Mouse (Mus musculus) cerebellum, postnatal 10 days (tissue): Measurements from ENCODE around the gene Gm28035.
A peak's percentile ranks its signal among the peaks of the same experiment; 100 is the strongest.

Source experiments
- DNase-seq, 2 experiments: peaks; one replicate each; pipeline ENCODE4 v3.0.0; 2021; ENCODE audit warnings: mixed read lengths in 2 of 2

Gm28035 gene

DNA sequence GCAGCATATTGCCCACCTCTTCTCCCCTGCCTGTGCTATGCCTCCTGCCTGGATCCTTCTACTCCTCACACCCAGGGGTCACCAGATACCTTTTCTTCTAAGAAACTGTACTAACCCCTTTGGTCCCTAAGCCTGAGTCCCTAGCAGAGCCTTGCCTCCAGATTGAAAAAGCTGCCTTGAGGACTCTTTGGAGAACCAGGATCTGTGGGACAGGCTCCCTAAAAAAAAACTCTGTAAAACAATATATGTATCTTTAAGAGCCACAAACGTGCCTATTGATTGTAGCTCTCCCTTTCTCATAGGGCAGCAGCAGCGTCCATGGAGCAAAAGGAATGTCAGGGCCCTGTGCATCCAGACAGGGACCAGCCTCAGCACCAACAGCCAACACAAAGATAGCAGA is at the start of gene Gm28035:
TSS of gene Gm28035 (plus strand) at position 301 of the 400 bp plus-strand sequence.
- DNase-seq, result no peak

DNA sequence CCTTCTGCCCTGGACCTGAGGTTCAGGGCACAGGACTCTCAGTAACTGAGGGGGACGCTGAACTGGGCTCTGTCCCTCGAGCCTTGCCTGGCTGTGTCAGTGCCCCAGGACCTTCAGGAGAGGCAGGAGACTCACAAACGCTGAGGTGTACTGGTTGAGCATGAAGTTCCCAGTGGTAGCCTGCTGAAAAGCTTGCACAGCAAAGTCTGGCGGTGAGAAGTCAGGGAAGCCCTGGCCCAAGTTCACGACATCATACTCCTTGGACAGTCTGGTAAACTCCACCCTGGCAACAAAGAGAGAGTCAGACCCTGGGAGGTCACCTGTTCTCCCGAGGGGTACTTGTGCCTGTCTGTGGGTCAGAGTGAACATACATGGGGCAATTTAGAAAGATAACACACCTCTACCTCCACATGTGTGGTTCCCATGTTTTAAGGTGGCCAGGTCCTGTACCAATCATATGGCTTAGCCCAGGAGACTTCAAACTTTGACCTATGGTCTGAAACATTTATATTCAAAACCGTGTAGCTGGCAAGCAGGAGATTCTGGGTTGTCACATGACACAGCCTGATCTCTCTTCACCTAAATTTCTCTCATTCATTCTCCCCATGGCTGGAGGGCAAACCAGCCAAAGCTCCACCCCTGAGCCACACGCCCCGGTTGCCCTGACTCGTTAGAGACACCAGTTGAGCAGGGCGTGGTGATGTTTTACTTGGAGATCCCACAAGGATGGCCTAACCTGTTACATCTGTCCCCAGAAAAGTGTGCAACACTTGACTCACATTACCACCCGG is 48.4 kb upstream of the Gm28035 start:
- DNase-seq, result no peak

DNA sequence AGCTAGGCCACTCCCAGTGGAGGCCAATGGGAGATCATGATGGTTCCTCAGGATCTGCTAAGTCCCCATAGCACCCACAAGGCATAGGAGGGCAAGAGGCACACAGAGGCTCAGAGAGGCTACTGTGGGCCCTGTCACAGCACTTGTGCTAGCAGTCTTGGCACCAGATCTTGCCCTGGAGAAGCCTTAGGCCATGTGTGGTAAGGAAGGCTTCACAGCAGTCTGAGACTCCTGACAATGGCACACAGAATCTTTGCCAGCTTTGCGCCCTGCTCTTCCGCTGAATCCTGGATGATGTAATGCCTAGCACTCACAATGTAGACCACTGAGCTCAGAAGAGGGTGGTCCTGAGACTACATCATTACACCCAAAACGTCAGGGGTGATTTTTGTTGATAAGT is 45.7 kb upstream of the Gm28035 start:
- DNase-seq, result no peak

DNA sequence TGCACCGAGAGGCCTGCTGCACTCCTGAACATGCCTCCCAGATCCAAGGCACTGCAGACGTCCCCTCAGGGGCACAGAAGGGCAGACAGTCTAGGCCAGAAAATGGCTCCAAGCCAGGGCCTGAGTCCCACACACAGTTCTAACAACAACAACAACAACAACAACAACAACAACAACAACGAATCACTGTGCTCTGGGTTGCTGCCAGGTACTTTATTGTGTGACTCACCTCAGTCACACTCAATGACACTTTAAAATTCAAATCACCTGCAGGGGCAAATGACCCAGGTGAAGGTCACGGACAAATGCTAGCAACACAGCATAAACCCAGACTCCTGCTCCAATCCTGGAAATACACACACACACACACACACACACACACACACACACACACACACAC is 42.3 kb upstream of the Gm28035 start:
- DNase-seq, result no peak

DNA sequence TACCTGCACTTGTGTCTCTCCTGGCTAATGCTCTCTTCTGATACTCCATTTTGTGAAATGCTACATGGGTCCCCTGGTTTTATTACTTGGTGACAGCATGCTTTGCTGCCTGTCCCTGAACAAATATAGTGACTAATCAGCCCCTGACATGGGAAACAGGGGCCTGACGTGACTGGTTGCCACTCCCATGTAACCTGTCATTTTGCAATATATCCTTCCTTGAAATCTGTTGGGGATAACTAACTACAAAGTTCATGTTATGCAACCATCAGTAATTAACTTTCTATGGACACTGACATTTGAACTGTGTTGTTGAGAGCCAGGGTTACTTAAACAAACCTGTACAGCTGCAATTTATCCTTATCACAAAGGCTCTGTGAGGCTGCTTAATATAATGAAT is 40.4 kb upstream of the Gm28035 start:
- no peak for DNase-seq

DNA sequence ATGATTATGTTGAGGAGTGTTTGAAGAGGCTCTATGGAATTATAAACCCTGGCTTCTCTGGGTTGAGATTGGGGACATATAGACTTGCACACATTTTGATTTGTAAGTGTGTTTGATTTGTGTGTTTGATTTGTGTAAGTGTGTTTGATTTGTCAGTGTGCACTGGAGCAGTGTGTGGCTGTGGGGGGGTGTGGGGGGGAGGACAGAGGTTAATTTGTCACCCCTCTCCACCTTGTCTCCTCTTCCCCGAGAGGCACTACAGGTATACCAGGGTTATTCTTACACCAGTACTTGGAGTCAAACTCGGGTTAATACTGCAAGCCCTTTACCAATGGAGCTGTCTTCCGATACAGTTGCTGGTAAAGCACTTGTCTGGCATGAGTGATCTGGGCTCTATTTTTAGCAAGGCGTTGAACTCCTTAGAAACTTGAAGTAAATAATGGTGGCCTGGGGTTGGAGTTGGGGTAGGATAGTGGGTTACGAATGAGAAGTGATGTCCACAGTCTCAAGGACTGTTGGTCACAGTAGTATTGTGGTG is 39.9 kb upstream of the Gm28035 start:
- DNase-seq, result no peak

DNA sequence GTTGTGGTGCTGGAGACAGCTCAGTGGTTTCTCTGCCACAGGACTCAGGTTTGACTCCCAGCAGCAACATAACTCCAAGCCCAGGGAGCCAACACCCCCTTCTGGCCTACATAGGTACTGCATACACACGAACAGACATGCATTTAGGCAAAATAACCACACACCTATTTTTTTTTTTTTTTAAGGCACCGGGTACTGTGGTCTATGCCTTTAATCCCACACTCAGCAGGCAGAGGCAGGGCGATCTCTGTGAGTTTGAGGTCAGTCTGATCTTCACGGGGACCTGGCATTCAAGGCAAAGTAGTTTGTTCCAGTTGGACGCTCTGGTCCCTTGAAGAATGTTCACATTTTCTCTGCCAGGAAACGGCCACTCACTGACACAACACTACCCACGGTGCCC is 36.9 kb upstream of the Gm28035 start:
- DNase-seq, result peak; percentile 36 to 60

- DNase-seq, result peak in 1 of 2 experiments; percentile 38
Observed at GRCm38 (mm10) chr2:30205255-30205628, 35.1 kb upstream of the Gm28035 start.

DNA sequence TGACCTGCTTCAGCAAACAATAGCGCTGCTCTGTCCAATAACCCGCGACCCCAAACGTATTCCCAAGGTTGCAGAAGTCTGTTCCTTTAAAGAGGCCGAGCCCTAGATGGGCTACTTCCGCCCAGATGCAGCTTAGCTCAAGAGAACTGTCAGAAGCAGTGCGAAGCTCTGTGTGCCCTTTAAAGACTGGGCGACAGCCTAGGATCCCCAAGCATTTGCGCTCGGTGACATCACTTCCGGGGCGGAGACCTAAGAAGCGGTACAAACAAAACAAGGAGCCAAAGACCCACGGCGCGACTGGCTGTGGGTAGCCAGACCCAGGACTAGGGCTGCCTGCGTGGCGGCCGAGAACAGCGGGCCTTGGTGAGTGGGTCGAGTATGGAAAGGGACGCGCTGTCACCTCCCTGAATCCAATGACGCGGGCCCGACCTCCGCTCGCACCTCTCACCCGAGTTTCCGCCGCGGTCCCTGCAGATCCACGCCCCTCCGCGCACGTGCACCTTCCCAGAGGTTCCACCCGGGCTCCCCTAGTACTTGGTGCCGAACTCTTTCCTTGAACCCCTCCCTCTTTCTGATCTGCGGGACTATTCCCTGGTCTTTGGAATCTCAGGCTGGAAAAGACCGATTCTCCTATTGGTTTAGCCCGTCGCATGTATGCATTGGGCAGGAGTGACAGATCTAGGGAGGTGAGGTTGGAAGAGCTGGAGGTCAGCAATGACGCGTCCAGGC is 34.6 kb upstream of the Gm28035 start, which contains the start of gene Kyat1:
TSS of gene Kyat1 (minus strand) at position 219 of the 729 bp plus-strand sequence.
- peak; percentile 97 for DNase-seq

- DNase-seq, result no peak
Observed at GRCm38 (mm10) chr2:30207401-30207800, 33.0 kb upstream of the Gm28035 start.

DNA sequence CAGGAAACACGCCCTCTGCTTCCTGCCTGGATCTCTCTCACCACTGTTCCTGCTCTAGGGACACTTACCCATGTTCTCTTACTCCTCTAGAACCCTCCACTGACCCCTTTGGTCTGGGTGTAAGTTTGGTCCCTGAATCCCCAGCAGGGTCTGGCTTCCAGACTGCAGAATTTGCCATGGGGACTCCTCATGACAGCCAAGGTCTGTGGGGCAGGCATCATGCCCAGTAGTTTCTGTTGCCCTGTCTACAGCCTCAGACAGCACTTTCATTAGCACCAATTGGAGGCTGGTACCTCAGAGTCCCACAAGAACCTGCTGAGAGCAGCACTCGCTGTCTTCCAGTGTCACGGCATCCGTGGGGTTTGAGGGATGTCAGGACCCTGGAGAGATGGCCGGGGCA is 32.5 kb upstream of the Gm28035 start:
- DNase-seq, result no peak

DNA sequence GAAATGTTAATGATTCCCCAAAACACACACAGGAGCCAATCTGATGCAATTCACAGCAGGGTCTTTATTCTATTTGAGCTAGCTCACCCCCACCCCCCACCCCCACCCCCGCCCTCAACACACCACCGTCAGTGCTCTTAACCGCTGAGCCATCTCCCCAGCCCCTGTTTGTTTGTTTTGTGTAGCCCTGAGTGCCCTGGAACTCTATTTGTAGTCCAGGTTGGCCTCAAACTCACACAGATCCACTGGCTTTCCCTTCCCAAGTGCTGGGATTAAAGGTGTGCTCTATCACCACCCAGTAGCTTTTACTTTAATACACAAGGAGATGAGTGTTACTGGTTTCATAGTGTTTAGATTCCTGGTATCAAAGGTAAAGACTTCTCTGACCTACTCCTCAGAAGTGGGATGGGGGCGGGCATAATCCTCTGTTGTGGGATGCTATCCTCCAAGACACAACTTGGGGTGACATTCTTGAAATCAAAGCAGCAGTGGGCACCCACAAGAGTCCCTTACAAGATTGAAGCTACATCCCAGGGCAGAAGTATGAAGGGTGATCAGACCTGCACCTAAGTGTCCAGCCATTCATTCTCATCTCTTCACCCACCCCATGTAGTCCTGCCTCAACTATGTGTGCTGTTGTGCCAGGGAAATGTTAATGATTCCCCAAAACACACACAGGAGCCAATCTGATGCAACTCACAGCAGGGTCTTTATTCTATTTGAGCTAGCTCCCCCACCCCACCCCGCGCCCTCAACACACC is 28.8 kb upstream of the Gm28035 start:
- no peak for DNase-seq

- DNase-seq, result no peak
Observed at GRCm38 (mm10) chr2:30212169-30212545, 28.2 kb upstream of the Gm28035 start.

GRCm38 (mm10) chr2:30212951-30213350 is 27.4 kb upstream of the Gm28035 start:
- DNase-seq, result no peak

DNA sequence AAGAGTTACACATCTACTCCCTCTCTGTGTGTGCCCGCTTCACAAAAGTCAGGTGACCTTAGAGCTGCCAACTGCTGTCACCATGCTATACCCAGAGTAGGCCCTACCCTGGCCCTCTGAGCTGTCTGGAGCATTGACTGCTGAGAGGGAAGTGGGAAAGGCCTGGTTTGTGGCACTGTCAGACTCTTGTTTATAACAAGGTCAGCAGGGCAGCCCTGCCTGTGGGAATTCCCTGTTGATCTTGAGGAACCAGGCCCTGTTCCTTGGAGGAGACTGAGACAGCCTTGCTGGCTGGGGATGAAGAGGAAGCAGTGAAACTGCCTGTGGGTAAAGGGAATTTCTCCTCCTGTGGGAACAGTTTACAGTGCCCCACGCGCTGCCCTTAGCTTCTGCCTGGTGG is 25.6 kb upstream of the Gm28035 start:
- DNase-seq, result no peak

DNA sequence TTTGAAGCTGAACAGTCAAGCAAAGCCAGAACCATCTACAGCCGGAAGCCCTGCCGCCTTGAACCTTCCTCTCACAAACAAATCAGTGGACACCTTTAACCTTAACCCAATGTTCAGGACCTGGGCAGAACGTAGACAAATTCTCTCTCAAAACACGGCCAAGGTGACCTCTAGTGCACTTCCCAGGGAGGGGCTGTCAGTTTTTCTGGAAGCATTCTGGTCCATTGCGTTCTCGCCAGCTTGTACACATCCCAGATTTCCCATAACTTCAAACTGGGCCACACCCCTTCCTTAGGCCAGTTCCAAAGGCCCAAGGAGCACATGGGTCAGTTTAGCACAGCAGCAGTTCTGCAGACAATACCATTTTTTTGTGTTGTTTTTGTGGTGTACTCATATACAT is 24.9 kb upstream of the Gm28035 start:
- DNase-seq, result no peak

GRCm38 (mm10) chr2:30216293-30216692 is 24.1 kb upstream of the Gm28035 start:
- DNase-seq, result no peak

DNA sequence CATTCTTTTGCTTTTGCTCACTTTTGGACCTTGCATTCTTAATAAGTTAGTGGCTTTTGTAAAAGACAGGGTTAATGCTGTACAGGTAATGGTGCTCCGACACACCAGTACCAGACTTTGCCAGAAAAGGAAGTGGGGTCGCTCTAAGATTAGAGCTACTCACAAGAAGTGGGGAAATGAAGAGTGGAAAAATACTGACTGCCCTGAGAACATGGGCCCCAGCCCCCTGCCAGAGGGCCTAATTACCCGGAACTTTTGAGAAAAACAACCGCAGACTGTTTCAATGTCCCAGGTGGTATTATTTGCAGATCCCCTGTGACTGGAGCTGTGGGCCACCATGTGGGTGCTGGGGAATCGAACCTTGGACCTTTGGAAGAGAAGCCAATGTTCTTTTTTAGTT is 4.8 kb upstream of the Gm28035 start:
- DNase-seq, result no peak

DNA sequence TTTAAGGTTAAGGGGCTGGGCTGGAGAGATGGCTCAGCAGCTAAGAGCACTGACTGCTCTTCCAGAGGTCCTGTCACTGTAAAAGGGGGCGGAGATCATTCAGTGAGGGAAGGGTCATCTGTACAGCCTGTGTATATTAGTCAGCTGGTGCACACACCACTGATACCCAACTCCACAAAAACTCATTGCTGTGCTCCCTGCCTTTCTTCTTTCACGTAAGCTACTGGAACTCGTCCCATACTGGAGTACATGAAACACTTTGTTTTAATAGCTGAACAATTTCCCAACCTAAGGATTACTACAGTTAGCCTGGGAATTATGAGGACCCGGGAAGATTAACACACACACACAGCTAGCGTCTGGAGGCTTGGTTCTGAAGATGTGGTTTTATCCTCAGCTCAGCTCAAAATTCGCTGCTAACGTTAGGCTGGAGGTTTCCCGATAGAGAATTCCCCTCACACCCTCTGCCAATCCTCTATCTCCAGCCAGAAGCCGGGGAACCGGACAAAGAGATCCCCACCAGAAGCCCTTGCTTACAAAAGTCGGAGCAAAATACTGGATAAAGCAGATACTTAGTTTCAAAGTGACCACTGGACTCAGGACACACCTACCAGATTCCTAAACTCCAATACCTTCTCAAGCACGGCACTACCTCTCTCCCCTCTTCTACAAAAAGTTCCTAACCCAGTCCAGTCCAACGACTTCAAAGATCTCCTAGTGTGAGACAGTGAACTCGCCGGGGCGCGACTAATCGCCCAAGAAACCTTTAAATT is 3.8 kb upstream of the Gm28035 start:
- DNase-seq, result no peak

GRCm38 (mm10) chr2:30237199-30237880 is 3.0 kb upstream of the Gm28035 start, which contains the start of gene Lrrc8a:
TSS of gene Lrrc8a (plus strand) at chr2:30237715.
- DNase-seq, result peak; percentile 100

DNA sequence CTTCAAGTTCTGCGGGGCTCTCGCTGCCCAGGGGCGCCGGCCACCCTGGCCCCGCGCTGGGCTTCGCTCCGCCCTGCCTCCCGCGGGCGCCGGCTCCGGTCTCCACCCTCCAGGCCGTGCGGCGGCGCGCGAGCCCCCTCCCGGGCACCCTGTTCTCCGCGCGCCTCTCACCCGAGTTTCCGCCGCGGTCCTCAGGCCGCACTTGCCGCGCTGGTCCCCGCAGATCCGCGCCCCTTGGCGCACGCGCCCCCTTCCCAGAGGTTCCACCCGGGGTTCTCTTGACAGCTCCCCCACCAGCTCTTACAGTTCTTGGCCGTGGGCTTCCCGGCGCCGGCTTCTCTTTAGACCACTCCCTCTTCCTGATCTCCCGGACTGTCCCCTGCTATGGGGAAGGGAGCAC is 2.5 kb upstream of the Gm28035 start:
- DNase-seq, result peak in 1 of 2 experiments; percentile 77
